Mouse (Mus musculus): ENCODE measurements around the gene 1700092M07Rik.

GRCm38 (mm10) chr19:8734334-8734733, 6.2 kb upstream of the 1700092M07Rik start:
- TF ChIP-seq POLR2A (IDR thresholded peaks at IDR 0.05; ENCODE audit: low read depth, low read length): no peak
- no peak for TF ChIP-seq CTCF (IDR thresholded peaks at IDR 0.05; ENCODE audit: extremely low read depth, insufficient read length, insufficient replicate concordance, low read depth, low read length)

Measured in small intestine, adult 2 months (tissue).